Comparison of ENCODE assay signal across 27 mouse cellular contexts in genomic region chr16:38329340-38329739, GRCm38 (mm10). TPM values are rescaled to one million over a fixed set of nuclear protein-coding genes. Genes with fewer than 3 reads are reported as not detected.
A peak's percentile ranks its signal among the peaks of the same experiment; 100 is the strongest.
DNase-seq lines count a peak whose midpoint lies in the region; ATAC-seq and TF ChIP-seq lines count a peak whose summit lies in the region.
"Had no signal": no experiment of that assay in that cellular context is flagged by ENCODE, and none has a peak within 500 bp of the region (broad histone marks: within the 10 kb centered on the region; RNA-seq: fewer than 3 reads in every experiment).

No protein-coding gene starts in this region.

- no peak overlapping the region for H3K4me3 ChIP-seq in forebrain, postnatal 0 days (ENCODE audit: low read depth, low read length)
- no peak overlapping the region for H3K4me3 ChIP-seq in forebrain, embryonic 11.5 days (ENCODE audit: low read depth, low read length)
- no peak overlapping the region for H3K4me3 ChIP-seq in liver, adult 2 months (ENCODE audit: insufficient read depth, low read depth, low read length)
- H3K4me3 ChIP-seq in liver, embryonic 11.5 days (ENCODE audit: low read depth, low read length) = no peak overlapping the region
- H3K4me3 ChIP-seq in testis, adult 2 months (ENCODE audit: control insufficient read depth, low read depth, low read length) = no peak overlapping the region
- H3K4me3 ChIP-seq: heart, embryonic 13.5 days; intestine, embryonic 15.5 days; kidney, embryonic 15.5 days; limb, embryonic 15.5 days; midbrain, embryonic 15.5 days had no signal

- H3K36me3 ChIP-seq in forebrain, postnatal 0 days (ENCODE audit: insufficient read depth) = no peaks in the 10 kb centered on the region
- no peaks in the 10 kb centered on the region for H3K36me3 ChIP-seq in forebrain, embryonic 11.5 days (ENCODE audit: control insufficient read depth, insufficient read depth, low read length)
- H3K36me3 ChIP-seq in liver, adult 2 months (ENCODE audit: control insufficient read depth, insufficient read depth, low read length) = no peaks in the 10 kb centered on the region
- no peaks in the 10 kb centered on the region for H3K36me3 ChIP-seq in liver, embryonic 11.5 days (ENCODE audit: control insufficient read depth, insufficient read depth, low read length)
- H3K36me3 ChIP-seq in testis, adult 2 months (ENCODE audit: control insufficient read depth, insufficient read depth, low read length) = no peaks in the 10 kb centered on the region
- H3K36me3 ChIP-seq: heart, embryonic 13.5 days; intestine, embryonic 15.5 days; kidney, embryonic 15.5 days; limb, embryonic 15.5 days; midbrain, embryonic 15.5 days had no signal

- no peaks in the 10 kb centered on the region for H3K4me1 ChIP-seq in forebrain, postnatal 0 days (ENCODE audit: insufficient read depth)
- H3K4me1 ChIP-seq in forebrain, embryonic 11.5 days (replicated peaks; ENCODE audit: control insufficient read depth, insufficient read depth, low read length) = no peaks in the 10 kb centered on the region
- no peaks in the 10 kb centered on the region for H3K4me1 ChIP-seq in liver, adult 2 months (ENCODE audit: control insufficient read depth, insufficient read depth, low read length)
- H3K4me1 ChIP-seq in liver, embryonic 11.5 days (replicated peaks; ENCODE audit: control insufficient read depth, insufficient read depth, low read length) = no peaks in the 10 kb centered on the region
- peaks cover under 1% of the 10 kb centered on the region; the same call in 1 of the 2 replicates for H3K4me1 ChIP-seq in testis, adult 2 months (ENCODE audit: control insufficient read depth, insufficient read depth, low read length)
- H3K4me1 ChIP-seq: heart, embryonic 13.5 days; intestine, embryonic 15.5 days; kidney, embryonic 15.5 days; limb, embryonic 15.5 days; midbrain, embryonic 15.5 days had no signal

- TF ChIP-seq POLR2A in liver, adult 2 months (IDR thresholded peaks at IDR 0.05; ENCODE audit: extremely low read depth, insufficient read depth, low read length) = no peak
- no peak for TF ChIP-seq POLR2A in testis, adult 2 months (IDR thresholded peaks at IDR 0.05; ENCODE audit: control insufficient read depth, low read depth, low read length)

- H3K27me3 ChIP-seq in forebrain, postnatal 0 days (ENCODE audit: insufficient read depth, low read length) = no peaks in the 10 kb centered on the region
- no peaks in the 10 kb centered on the region for H3K27me3 ChIP-seq in forebrain, embryonic 11.5 days (ENCODE audit: control insufficient read depth, insufficient read depth, low read length)
- H3K27me3 ChIP-seq in liver, adult 2 months (ENCODE audit: control insufficient read depth, insufficient read depth, low read length) = no peaks in the 10 kb centered on the region
- H3K27me3 ChIP-seq in liver, embryonic 11.5 days (replicated peaks; ENCODE audit: control insufficient read depth, insufficient read depth, low read length) = no peaks in the 10 kb centered on the region
- H3K27me3 ChIP-seq in testis, adult 2 months (ENCODE audit: control insufficient read depth, insufficient read depth, low read length) = no peaks in the 10 kb centered on the region
- H3K27me3 ChIP-seq: CH12.LX; heart, embryonic 13.5 days; intestine, embryonic 15.5 days; kidney, embryonic 15.5 days; limb, embryonic 15.5 days; midbrain, embryonic 15.5 days had no signal

- H3K4me2 ChIP-seq in forebrain, postnatal 0 days (ENCODE audit: low read depth) = no peak overlapping the region
- H3K4me2 ChIP-seq in forebrain, embryonic 11.5 days (ENCODE audit: low read depth, low read length, severe bottlenecking) = no peak overlapping the region
- H3K4me2 ChIP-seq in liver, embryonic 11.5 days = no peak overlapping the region
- H3K4me2 ChIP-seq: heart, embryonic 13.5 days; hindbrain, embryonic 14.5 days; intestine, embryonic 15.5 days; kidney, embryonic 15.5 days; limb, embryonic 15.5 days; midbrain, embryonic 15.5 days had no signal

- TF ChIP-seq CTCF in forebrain, postnatal 0 days (IDR thresholded peaks at IDR 0.05; ENCODE audit: low read depth) = 0 out of 2 replicates have a peak, but pooled peaks have one; percentile 15
- peak; percentile 22; the same call in 1 of the 2 replicates for TF ChIP-seq CTCF in liver, adult 2 months (IDR thresholded peaks at IDR 0.05; ENCODE audit: low read depth, low read length)
- peak; percentile 56; the same call in 1 of the 2 replicates for TF ChIP-seq CTCF in testis, adult 2 months (IDR thresholded peaks at IDR 0.05; ENCODE audit: control insufficient read depth, insufficient read depth, insufficient replicate concordance, low read depth, low read length)

- no peak overlapping the region for H3K9ac ChIP-seq in forebrain, postnatal 0 days
- no peak overlapping the region for H3K9ac ChIP-seq in forebrain, embryonic 11.5 days (ENCODE audit: low read length)
- no peak overlapping the region for H3K9ac ChIP-seq in liver, adult 2 months (ENCODE audit: low read depth, low read length)
- H3K9ac ChIP-seq in liver, embryonic 11.5 days (ENCODE audit: low read depth, low read length) = no peak overlapping the region
- H3K9ac ChIP-seq: heart, embryonic 13.5 days; hindbrain, embryonic 14.5 days; intestine, embryonic 15.5 days; kidney, embryonic 15.5 days; limb, embryonic 15.5 days; midbrain, embryonic 15.5 days had no signal

- 87% methylated on average over 3 of the region's 3 CpGs for whole genome bisulfite sequencing in forebrain, postnatal 0 days
- WGBS in forebrain, embryonic 11.5 days = 84% methylated on average over 3 of the region's 3 CpGs
- WGBS in liver, adult 2 months = 89% methylated on average over 3 of the region's 3 CpGs
- WGBS in liver, embryonic 11.5 days = 87% methylated on average over 3 of the region's 3 CpGs

- H3K9me3 ChIP-seq in forebrain, postnatal 0 days (ENCODE audit: low read length) = no peaks in the 10 kb centered on the region
- H3K9me3 ChIP-seq in forebrain, embryonic 11.5 days (ENCODE audit: control insufficient read depth, low read length) = no peaks in the 10 kb centered on the region
- H3K9me3 ChIP-seq in liver, embryonic 11.5 days (ENCODE audit: control insufficient read depth, low read length) = 0 out of 2 replicates have a peak, but pooled peaks cover 2% of the 10 kb centered on the region
- H3K9me3 ChIP-seq: intestine, embryonic 15.5 days; limb, embryonic 15.5 days; midbrain, embryonic 15.5 days had no signal

- H3K27ac ChIP-seq in forebrain, postnatal 0 days (ENCODE audit: low read depth, low read length) = no peak overlapping the region
- H3K27ac ChIP-seq in forebrain, embryonic 11.5 days (ENCODE audit: low read depth, low read length) = no peak overlapping the region
- no peak overlapping the region for H3K27ac ChIP-seq in liver, adult 2 months (replicated peaks; ENCODE audit: insufficient read depth, low read depth, low read length)
- H3K27ac ChIP-seq in liver, embryonic 11.5 days (ENCODE audit: low read depth, low read length) = no peak overlapping the region
- no peak overlapping the region for H3K27ac ChIP-seq in testis, adult 2 months (ENCODE audit: control insufficient read depth, insufficient read depth, low read depth, low read length)
- H3K27ac ChIP-seq: heart, embryonic 13.5 days; hindbrain, embryonic 14.5 days; intestine, embryonic 15.5 days; kidney, embryonic 15.5 days; limb, embryonic 15.5 days; midbrain, embryonic 15.5 days had no signal

- DNase-seq in forebrain, postnatal 0 days = no peak
- no peak for DNase-seq in forebrain, embryonic 11.5 days (ENCODE audit: low spot score)
- DNase-seq in liver, adult 2 months (ENCODE audit: extremely low read depth, low read depth, low spot score) = no peak
- no peak for DNase-seq in liver, embryonic 11.5 days (ENCODE audit: low spot score)
- DNase-seq in testis, postnatal 10 days (ENCODE audit: low spot score) = no peak
- DNase-seq in cerebellum, adult 9-10 months = no peak
- DNase-seq: adrenal gland, postnatal 10 days; cerebellum, adult 11 months; cerebellum, postnatal 25 days; embryo, embryonic 11 days; retina, postnatal 1 day; thymus, postnatal 25 days had no signal

- ATAC-seq in forebrain, postnatal 0 days = no peak
- ATAC-seq in forebrain, embryonic 11.5 days (replicated peaks; ENCODE audit: low FRiP score) = no peak
- no peak for ATAC-seq in liver, embryonic 11.5 days (replicated peaks; ENCODE audit: low FRiP score)
- ATAC-seq: intestine, embryonic 15.5 days; midbrain, embryonic 15.5 days had no signal

- no peaks in the 10 kb centered on the region for H3K79me2 ChIP-seq in liver, adult 2 months (ENCODE audit: control insufficient read depth, insufficient read depth, low read length)

RNA-seq across cellular contexts. Expression of gene Maats1, which starts 12.6 kb away (rescaled TPM):
- 1.2 and 2.6 TPM in 2 replicates for total RNA-seq in forebrain, postnatal 0 days (2014; rRNA removed)
- 0.91 and 1.5 TPM in 2 replicates for polyA plus RNA-seq in forebrain, postnatal 0 days (2015; fragmentation: Nextera tagmentation; extraction: Ambion mirVana)
- polyA plus RNA-seq in forebrain, embryonic 11.5 days (2014; fragmentation: Nextera tagmentation; extraction: Ambion mirVana) = 0.39 and 0.41 TPM in 2 replicates
- not detected in 2 replicates for total RNA-seq in liver, adult 2 months (2014; rRNA removed)
- not detected in 2 replicates for polyA plus RNA-seq in liver, adult 2 months (2012; rRNA removed)
- polyA plus RNA-seq in liver, embryonic 11.5 days (2014; fragmentation: Nextera tagmentation; extraction: Ambion mirVana) = 0.05 TPM in 1 of 2 replicates, not detected in the other
- 22.4 and 23.4 TPM in 2 replicates for polyA plus RNA-seq in testis, adult 2 months (2012; rRNA removed)
- total RNA-seq: gastrocnemius, adult 8-10 months; granulocyte monocyte progenitor cell, adult 5-6 weeks; heart, postnatal 25 days; megakaryocyte, adult 5-6 weeks had no signal
- polyA plus RNA-seq: limb, embryonic 15.5 days had no signal

RNA-seq across cellular contexts. Expression of gene Cox17, which starts 17.5 kb away (rescaled TPM):
- 12.9 and 51.7 TPM in 2 replicates for total RNA-seq in forebrain, postnatal 0 days (2014; rRNA removed)
- polyA plus RNA-seq in forebrain, postnatal 0 days (2015; fragmentation: Nextera tagmentation; extraction: Ambion mirVana) = 80.3 and 102 TPM in 2 replicates
- polyA plus RNA-seq in forebrain, embryonic 11.5 days (2014; fragmentation: Nextera tagmentation; extraction: Ambion mirVana) = 118 and 119 TPM in 2 replicates
- 56.6 and 69.9 TPM in 2 replicates for total RNA-seq in liver, adult 2 months (2014; rRNA removed)
- polyA plus RNA-seq in liver, adult 2 months (2012; rRNA removed) = 39.4 and 46.7 TPM in 2 replicates
- polyA plus RNA-seq in liver, embryonic 11.5 days (2014; fragmentation: Nextera tagmentation; extraction: Ambion mirVana) = 441 and 497 TPM in 2 replicates
- polyA plus RNA-seq in testis, adult 2 months (2012; rRNA removed) = 53.2 and 68.3 TPM in 2 replicates

RNA-seq across cellular contexts. Expression of gene Gm21987, which starts 17.5 kb away (rescaled TPM):
- not detected in 2 replicates for total RNA-seq in forebrain, postnatal 0 days (2014; rRNA removed)
- not detected in 2 replicates for polyA plus RNA-seq in forebrain, postnatal 0 days (2015; fragmentation: Nextera tagmentation; extraction: Ambion mirVana)
- polyA plus RNA-seq in forebrain, embryonic 11.5 days (2014; fragmentation: Nextera tagmentation; extraction: Ambion mirVana) = not detected in 2 replicates
- total RNA-seq in liver, adult 2 months (2014; rRNA removed) = not detected in 2 replicates
- not detected in 2 replicates for polyA plus RNA-seq in liver, adult 2 months (2012; rRNA removed)
- not detected in 2 replicates for polyA plus RNA-seq in liver, embryonic 11.5 days (2014; fragmentation: Nextera tagmentation; extraction: Ambion mirVana)
- not detected in 2 replicates for polyA plus RNA-seq in testis, adult 2 months (2012; rRNA removed)
- total RNA-seq: adrenal gland, postnatal 10 days; gastrocnemius, adult 8-10 months; granulocyte monocyte progenitor cell, adult 5-6 weeks; heart, postnatal 25 days; left cerebral cortex, postnatal 36 days; megakaryocyte, adult 5-6 weeks had no signal
- polyA plus RNA-seq: embryonic facial prominence, embryonic 14.5 days; hindbrain, embryonic 14.5 days; kidney, embryonic 15.5 days; midbrain, embryonic 15.5 days had no signal

RNA-seq across cellular contexts. Expression of gene Popdc2, which starts 32.7 kb away (rescaled TPM):
- 0.14 and 0.38 TPM in 2 replicates for total RNA-seq in forebrain, postnatal 0 days (2014; rRNA removed)
- 0.39 TPM in 2 replicates for polyA plus RNA-seq in forebrain, postnatal 0 days (2015; fragmentation: Nextera tagmentation; extraction: Ambion mirVana)
- 0.56 and 1.4 TPM in 2 replicates for polyA plus RNA-seq in forebrain, embryonic 11.5 days (2014; fragmentation: Nextera tagmentation; extraction: Ambion mirVana)
- total RNA-seq in liver, adult 2 months (2014; rRNA removed) = 0.18 TPM in 1 of 2 replicates, not detected in the other
- 0.18 and 0.73 TPM in 2 replicates for polyA plus RNA-seq in liver, adult 2 months (2012; rRNA removed)
- polyA plus RNA-seq in liver, embryonic 11.5 days (2014; fragmentation: Nextera tagmentation; extraction: Ambion mirVana) = 14.8 and 15.8 TPM in 2 replicates
- polyA plus RNA-seq in testis, adult 2 months (2012; rRNA removed) = 1.4 and 2.0 TPM in 2 replicates
- total RNA-seq: granulocyte monocyte progenitor cell, adult 5-6 weeks had no signal

RNA-seq across cellular contexts. Expression of gene Nr1i2, which starts 34.7 kb away (rescaled TPM):
- not detected in 2 replicates for total RNA-seq in forebrain, postnatal 0 days (2014; rRNA removed)
- polyA plus RNA-seq in forebrain, postnatal 0 days (2015; fragmentation: Nextera tagmentation; extraction: Ambion mirVana) = not detected in 2 replicates
- polyA plus RNA-seq in forebrain, embryonic 11.5 days (2014; fragmentation: Nextera tagmentation; extraction: Ambion mirVana) = not detected in 2 replicates
- 72.3 TPM in 2 replicates for total RNA-seq in liver, adult 2 months (2014; rRNA removed)
- polyA plus RNA-seq in liver, adult 2 months (2012; rRNA removed) = 45.8 and 53.6 TPM in 2 replicates
- polyA plus RNA-seq in liver, embryonic 11.5 days (2014; fragmentation: Nextera tagmentation; extraction: Ambion mirVana) = 1.8 and 2.0 TPM in 2 replicates
- polyA plus RNA-seq in testis, adult 2 months (2012; rRNA removed) = 0.22 and 0.36 TPM in 2 replicates
- total RNA-seq: CH12.LX; gastrocnemius, adult 8-10 months; granulocyte monocyte progenitor cell, adult 5-6 weeks; heart, postnatal 25 days; left cerebral cortex, postnatal 36 days; megakaryocyte, adult 5-6 weeks had no signal
- polyA plus RNA-seq: embryonic facial prominence, embryonic 14.5 days; heart, embryonic 13.5 days; hindbrain, embryonic 14.5 days; limb, embryonic 15.5 days; lung, embryonic 16.5 days had no signal
